Mouse (Mus musculus) forebrain, postnatal 0 days (tissue): ENCODE measurements at regions not wholly inside any gene's neighbourhood (a gene's known extent, or its start where the extent isn't known, plus 50 kb on each side); places are given as distances from the start of the nearest gene placed in this dataset.

Experiments used
- ATAC-seq: fragments of 200-750 bp; cut with Nextera tagmentation; 2 replicates; pipeline ENCODE4 v1.8.0; 2017; ENCODE audit warnings: mild to moderate bottlenecking, moderate library complexity
- DNase-seq: peaks from one replicate; pipeline ENCODE4 v3.0.0-alpha.2; 2015
- H3K27ac ChIP-seq: fragments of 300-500 bp; sonication (generic); 2 replicates; pipeline ENCODE4 v1.5.1; 2014; ENCODE audit warnings: low read depth, mild to moderate bottlenecking, antibody characterized with exemption, low read length, moderate library complexity, mixed read lengths
- H3K27me3 ChIP-seq: fragments of 300-500 bp; sonication (generic); 2 replicates; pipeline ENCODE4 v1.6.1; 2014; ENCODE audit warnings: mild to moderate bottlenecking, low read length, mixed read lengths; ENCODE audit not compliant: insufficient read depth
- H3K36me3 ChIP-seq: fragments of 300-500 bp; sonication (generic); 2 replicates; pipeline ENCODE4 v1.6.1; 2014; ENCODE audit warnings: mild to moderate bottlenecking, moderate library complexity; ENCODE audit not compliant: insufficient read depth
- H3K4me1 ChIP-seq: fragments of 300-500 bp; sonication (generic); 2 replicates; pipeline ENCODE4 v1.6.1; 2014; ENCODE audit warnings: antibody characterized with exemption; ENCODE audit not compliant: insufficient read depth
- H3K4me2 ChIP-seq: fragments of 300-500 bp; sonication (generic); 2 replicates; pipeline ENCODE4 v1.6.1; 2014; ENCODE audit warnings: low read depth, mild to moderate bottlenecking, moderate library complexity
- H3K4me3 ChIP-seq: fragments of 300-500 bp; sonication (generic); 2 replicates; pipeline ENCODE4 v1.5.1; 2014; ENCODE audit warnings: low read depth, low read length, mixed read lengths
- H3K9ac ChIP-seq: fragments of 300-500 bp; sonication (generic); 2 replicates; pipeline ENCODE4 v1.6.1; 2014; ENCODE audit warnings: mild to moderate bottlenecking
- H3K9me3 ChIP-seq: fragments of 300-500 bp; sonication (generic); 2 replicates; pipeline ENCODE4 v1.6.1; 2016; ENCODE audit warnings: low read length
- CTCF ChIP-seq: sonication (generic); IDR thresholded peaks from 2 replicates; pipeline ENCODE4 v1.5.1; 2016; ENCODE audit warnings: antibody characterized with exemption, control low read depth, low read depth
- WGBS: fragments of 180-500 bp; shearing (Covaris S2); extraction: QIAGEN DNeasy Blood & Tissue Kit; methylation state at CpG from one replicate; pipeline ENCODE4 v1.1.7; 2014; 5-methylcytosine and 5-hydroxymethylcytosine counted together

DNA sequence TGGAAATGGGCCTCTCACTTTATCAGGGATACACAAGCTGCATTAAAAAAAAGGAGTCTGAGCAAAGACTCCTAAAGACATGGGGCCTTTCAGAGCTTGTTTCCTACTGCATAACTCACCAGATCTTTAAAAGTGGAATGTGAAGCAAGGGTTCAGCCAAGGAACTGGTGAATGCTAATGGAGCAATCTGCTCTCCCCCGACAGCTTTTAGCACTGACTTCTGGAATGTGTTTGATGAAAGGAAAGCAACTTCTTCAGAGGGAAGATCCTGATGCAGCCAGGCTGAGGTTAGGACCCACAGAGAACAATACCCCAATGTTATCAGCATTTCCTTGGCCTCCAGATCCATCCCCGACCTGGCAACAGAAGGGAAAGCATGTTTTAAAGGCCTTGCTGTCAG is 154.4 kb upstream of the Bmp2 start:
- Histone ChIP-seq H3K4me3 (no peak overlapping the region), H3K4me1 (no peaks in the 10 kb centered on the region), H3K27me3 (no peaks in the 10 kb centered on the region), H3K4me2 (no peak overlapping the region), H3K36me3 (no peaks in the 10 kb centered on the region), H3K27ac (no peak overlapping the region), H3K9me3 (no peaks in the 10 kb centered on the region), H3K9ac (no peak overlapping the region)
- ATAC-seq, result no peak
- TF ChIP-seq CTCF, result no peak
- 39% methylated on average over 2 of the region's 2 CpGs for WGBS
- no peak for DNase-seq

- H3K4me3 ChIP-seq, result no peak overlapping the region
These were observed 152.8 kb upstream of the Bmp2 start for GRCm38 (mm10) chr2:133399059-133399690.

DNA sequence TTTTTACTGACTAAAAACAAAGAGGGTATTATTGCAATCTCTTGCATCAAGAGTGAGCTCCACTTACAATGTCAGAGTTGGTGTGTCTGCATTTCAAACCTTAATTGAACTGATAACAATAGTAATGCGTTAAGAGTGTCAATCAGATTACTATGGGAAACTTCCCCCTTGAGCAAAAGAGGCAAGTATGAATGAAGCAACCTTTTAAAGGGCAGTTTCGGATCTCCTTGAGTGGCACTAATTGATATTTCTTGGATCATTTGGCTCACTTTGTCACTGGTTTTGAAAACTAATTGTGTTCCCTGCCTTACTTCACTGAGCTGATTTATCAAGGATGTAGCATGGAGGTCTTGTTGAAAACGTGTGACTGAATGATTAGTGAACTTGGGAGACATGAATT is 151.0 kb upstream of the Bmp2 start:
- Histone ChIP-seq H3K4me1 (no peaks in the 10 kb centered on the region), H3K4me2 (no peak overlapping the region), H3K4me3 (no peak overlapping the region), H3K9me3 (no peaks in the 10 kb centered on the region), H3K27me3 (no peaks in the 10 kb centered on the region), H3K9ac (no peak overlapping the region), H3K27ac (no peak overlapping the region), H3K36me3 (no peaks in the 10 kb centered on the region)
- DNase-seq (no peak), ATAC-seq (peak; percentile 54; the same call in 1 of the 2 replicates)
- WGBS, result 7% methylated on average over 3 of the region's 3 CpGs
- no peak for TF ChIP-seq CTCF

More at GRCm38 (mm10) chr2:133399059-133399690, 152.8 kb upstream of the Bmp2 start:
- no peak for TF ChIP-seq CTCF
- WGBS, result 87% methylated on average over 5 of the region's 5 CpGs
- Histone ChIP-seq H3K9ac (no peak overlapping the region), H3K4me2 (no peak overlapping the region), H3K27ac (no peak overlapping the region), H3K4me1 (no peaks in the 10 kb centered on the region), H3K9me3 (no peaks in the 10 kb centered on the region), H3K27me3 (no peaks in the 10 kb centered on the region), H3K36me3 (no peaks in the 10 kb centered on the region)
- no peak for DNase-seq
- ATAC-seq, result no peak

GRCm38 (mm10) chr2:133416990-133417581 is 134.9 kb upstream of the Bmp2 start:
- DNase-seq (no peak), ATAC-seq (no peak)
- 83% methylated on average over 8 of the region's 8 CpGs for WGBS
- TF ChIP-seq CTCF, result no peak
- no peaks in the 10 kb centered on the region for H3K27me3 ChIP-seq
- no peak overlapping the region for H3K27ac ChIP-seq
- H3K9me3 ChIP-seq, result no peaks in the 10 kb centered on the region
- no peaks in the 10 kb centered on the region for H3K4me1 ChIP-seq
- no peak overlapping the region for H3K4me2 ChIP-seq
- no peak overlapping the region for H3K4me3 ChIP-seq
- H3K36me3 ChIP-seq, result no peaks in the 10 kb centered on the region
- no peak overlapping the region for H3K9ac ChIP-seq

- H3K9me3 ChIP-seq, result no peaks in the 10 kb centered on the region
- H3K4me2 ChIP-seq, result no peak overlapping the region
- no peak overlapping the region for H3K9ac ChIP-seq
- H3K36me3 ChIP-seq, result no peaks in the 10 kb centered on the region
- no peak for TF ChIP-seq CTCF
- ATAC-seq, result no peak
- no peak overlapping the region for H3K4me3 ChIP-seq
- WGBS, result 84% methylated on average over 6 of the region's 6 CpGs
- no peaks in the 10 kb centered on the region for H3K27me3 ChIP-seq
- no peaks in the 10 kb centered on the region for H3K4me1 ChIP-seq
- no peak overlapping the region for H3K27ac ChIP-seq
- DNase-seq, result no peak
These were observed 132.2 kb upstream of the Bmp2 start for GRCm38 (mm10) chr2:133419686-133420303.

DNA sequence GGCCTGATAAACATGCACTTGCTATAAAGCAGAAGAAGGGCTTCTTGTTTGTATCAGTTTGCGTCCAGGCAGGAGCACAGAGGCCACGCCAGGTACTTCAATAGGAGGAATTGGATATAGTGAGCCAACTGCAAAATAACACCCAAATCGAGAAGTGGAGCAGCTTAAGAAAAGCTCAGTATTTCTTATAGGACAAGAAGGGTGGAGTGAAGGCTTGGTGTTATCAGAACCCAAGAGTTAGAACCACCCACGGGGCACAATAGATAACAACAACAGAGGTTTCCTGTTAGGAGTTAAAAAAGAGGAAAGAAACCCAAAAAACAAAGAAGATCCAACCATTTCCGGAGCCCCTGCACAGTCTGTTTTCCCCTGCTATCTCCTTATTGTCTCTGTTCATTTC is 126.4 kb upstream of the Bmp2 start:
- no peak for ATAC-seq
- Histone ChIP-seq H3K9me3 (no peaks in the 10 kb centered on the region), H3K9ac (no peak overlapping the region), H3K4me3 (no peak overlapping the region), H3K36me3 (no peaks in the 10 kb centered on the region), H3K27ac (no peak overlapping the region), H3K4me2 (no peak overlapping the region), H3K27me3 (no peaks in the 10 kb centered on the region), H3K4me1 (no peaks in the 10 kb centered on the region)
- TF ChIP-seq CTCF, result no peak
- WGBS, result 93% methylated on average over 5 of the region's 5 CpGs
- DNase-seq, result no peak

- H3K4me3 ChIP-seq, result no peak overlapping the region
- DNase-seq, result no peak
- no peak overlapping the region for H3K9ac ChIP-seq
- H3K27ac ChIP-seq, result no peak overlapping the region
- no peaks in the 10 kb centered on the region for H3K27me3 ChIP-seq
- no peak for ATAC-seq
- H3K4me2 ChIP-seq, result no peak overlapping the region
- H3K9me3 ChIP-seq, result no peaks in the 10 kb centered on the region
- WGBS, result 22% methylated on average over 1 of the region's 1 CpGs
- no peaks in the 10 kb centered on the region for H3K36me3 ChIP-seq
- no peaks in the 10 kb centered on the region for H3K4me1 ChIP-seq
- TF ChIP-seq CTCF, result no peak
These were observed 124.9 kb upstream of the Bmp2 start for GRCm38 (mm10) chr2:133427039-133427438.
